Mouse (Mus musculus): ENCODE results near the gene Tmed4.

GRCm38 (mm10) chr11:6233025-6233424 is 41.6 kb downstream of the Tmed4 start:
- TF ChIP-seq CTCF (IDR thresholded peaks at IDR 0.05; ENCODE audit: low read depth, low read length) (no peak), POLR2A (IDR thresholded peaks at IDR 0.05; ENCODE audit: extremely low read depth, insufficient read depth, low read length) (no peak)
